Mouse (Mus musculus) c-Kit-positive CD71-negative TER-119-negative erythroid progenitor cells, embryonic 14.5 days (primary cell): ENCODE measurements at regions not wholly inside any gene's neighbourhood (a gene's known extent, or its start where the extent isn't known, plus 50 kb on each side); places are given as distances from the start of the nearest gene placed in this dataset.
"Not testable (repeated sequence)": the region's sequence is repeated elsewhere in the genome, so short reads cannot be mapped to it uniquely, and the experiment has no call there.

Experiments used
- DNase-seq: peaks from one replicate; pipeline ENCODE4 v3.0.0-alpha.2; 2013; ENCODE audit warnings: low read depth

DNA sequence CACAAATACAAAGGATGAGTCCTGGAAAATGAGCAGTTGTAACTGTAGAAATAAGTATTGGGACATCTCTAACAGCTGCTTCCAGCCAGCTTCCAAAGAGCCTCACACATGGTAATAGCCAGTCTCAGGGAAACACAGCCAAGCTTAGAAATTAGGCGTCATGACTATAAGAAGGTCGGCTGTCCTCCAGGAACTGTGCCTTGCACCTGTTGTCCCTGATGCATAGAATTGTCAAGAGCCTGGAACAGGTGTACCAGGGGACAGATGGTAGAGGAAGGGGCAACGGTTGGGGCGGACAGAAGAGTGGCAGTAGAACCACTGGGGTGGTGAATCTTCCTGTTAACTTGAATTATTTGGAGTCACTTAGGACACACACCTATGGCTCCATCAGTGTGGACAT lies 162.1 kb downstream of the Trib2 start:
- DNase-seq = no peak

DNA sequence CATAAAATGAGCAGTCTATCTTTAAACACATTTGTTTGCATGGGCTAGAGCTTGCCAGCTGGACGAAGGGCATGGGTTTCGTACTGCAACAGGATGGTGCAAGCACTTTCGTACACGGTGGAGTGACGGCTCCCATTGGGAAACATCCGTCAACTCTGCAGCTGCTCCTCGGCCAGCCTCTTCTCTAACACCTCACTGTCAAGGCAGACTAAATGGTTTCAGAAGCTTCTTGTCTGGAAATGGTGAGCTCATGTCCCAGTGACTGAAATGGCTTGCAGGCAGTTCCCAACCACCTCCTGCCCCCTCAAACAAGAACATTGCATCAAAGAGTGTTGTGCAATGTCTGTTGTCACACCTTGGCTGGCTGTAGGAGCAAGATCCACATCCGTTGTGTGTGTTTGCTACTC lies 163.4 kb downstream of the Trib2 start:
- no peak for DNase-seq

GRCm38 (mm10) chr12:15651293-15651692 lies 165.4 kb downstream of the Trib2 start:
- DNase-seq = no peak

- no peak for DNase-seq
These were observed 166.8 kb downstream of the Trib2 start for GRCm38 (mm10) chr12:15649906-15650305.

DNA sequence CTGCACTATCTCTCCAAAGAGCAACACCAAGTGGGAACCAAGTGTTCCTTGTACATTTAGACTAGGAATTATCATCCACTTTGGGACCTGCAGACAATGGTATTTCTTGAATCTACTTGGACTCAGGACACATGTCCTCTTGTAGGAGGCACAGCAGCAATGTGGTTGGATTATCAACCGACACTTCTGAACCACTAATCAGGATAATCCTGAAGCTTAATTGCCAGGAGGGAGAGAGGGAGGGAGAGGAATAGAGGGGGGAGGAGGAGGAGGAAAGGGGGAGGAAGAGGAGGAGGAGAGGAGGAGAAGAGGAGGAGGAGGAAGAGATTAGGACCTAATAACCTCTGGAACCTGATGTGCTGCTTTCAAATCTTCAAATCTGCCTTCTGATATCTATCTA lies 167.5 kb downstream of the Trib2 start:
- DNase-seq = no peak

DNA sequence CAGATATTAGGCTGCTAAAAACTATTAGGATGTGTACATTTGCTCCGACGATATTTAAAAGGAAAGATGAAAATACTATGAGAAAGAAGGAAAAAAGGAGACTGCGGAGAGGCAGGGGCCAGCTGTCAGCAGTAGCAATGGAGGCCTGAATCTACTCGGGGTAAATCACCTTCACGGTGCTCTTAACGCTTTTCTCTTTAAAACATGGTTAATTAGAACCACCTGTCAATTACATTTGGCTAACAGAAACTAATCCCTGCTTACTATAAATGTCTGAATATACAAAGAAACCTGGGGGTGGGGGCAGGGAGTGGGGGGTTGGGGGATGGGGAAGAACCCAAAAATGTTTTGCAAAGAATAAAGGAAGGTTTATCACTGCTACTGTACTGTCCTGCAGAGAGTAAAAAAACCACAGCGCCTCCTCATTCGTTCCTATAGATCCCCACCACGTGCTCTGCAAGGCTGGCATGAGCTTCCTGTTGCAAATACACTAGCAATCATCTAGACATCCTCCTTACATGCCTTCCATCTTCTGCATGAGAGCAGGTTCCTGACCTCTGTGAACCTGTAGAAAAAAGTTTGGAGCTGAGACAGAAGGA lies 172.5 kb downstream of the Trib2 start:
- no peak for DNase-seq

- DNase-seq = no peak
These were observed 173.1 kb downstream of the Trib2 start for GRCm38 (mm10) chr12:15643669-15644068.

GRCm38 (mm10) chr12:15640320-15640719 lies 176.4 kb downstream of the Trib2 start:
- DNase-seq = no peak

- DNase-seq = no peak
These were observed 186.8 kb downstream of the Trib2 start for GRCm38 (mm10) chr12:15629971-15630370.

DNA sequence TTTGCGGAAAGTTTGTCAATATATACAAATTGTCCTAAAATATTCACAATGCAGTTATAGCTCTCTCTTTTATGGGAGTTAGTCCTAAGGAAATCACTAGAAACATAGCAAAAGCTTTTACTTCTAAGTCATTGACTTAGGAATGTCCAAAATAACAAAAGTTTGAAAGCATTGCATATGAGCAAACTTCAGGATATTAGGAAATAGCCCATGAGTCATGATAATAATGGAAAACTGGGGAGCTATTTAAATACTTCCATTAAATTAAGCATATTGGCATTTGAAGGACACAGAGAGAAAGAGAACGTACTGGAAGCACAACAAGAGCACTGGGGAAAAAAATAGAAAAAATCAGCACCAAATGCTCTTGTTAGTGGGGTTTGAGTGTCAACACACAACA lies 197.2 kb downstream of the Trib2 start:
- no peak for DNase-seq

- no peak for DNase-seq
These were observed 199.4 kb downstream of the Trib2 start for GRCm38 (mm10) chr12:15617312-15617711.

GRCm38 (mm10) chr12:15611847-15612580 lies 204.7 kb downstream of the Trib2 start:
- no peak for DNase-seq

- no peak for DNase-seq
These were observed 209.6 kb downstream of the Trib2 start for GRCm38 (mm10) chr12:15607091-15607490.

DNA sequence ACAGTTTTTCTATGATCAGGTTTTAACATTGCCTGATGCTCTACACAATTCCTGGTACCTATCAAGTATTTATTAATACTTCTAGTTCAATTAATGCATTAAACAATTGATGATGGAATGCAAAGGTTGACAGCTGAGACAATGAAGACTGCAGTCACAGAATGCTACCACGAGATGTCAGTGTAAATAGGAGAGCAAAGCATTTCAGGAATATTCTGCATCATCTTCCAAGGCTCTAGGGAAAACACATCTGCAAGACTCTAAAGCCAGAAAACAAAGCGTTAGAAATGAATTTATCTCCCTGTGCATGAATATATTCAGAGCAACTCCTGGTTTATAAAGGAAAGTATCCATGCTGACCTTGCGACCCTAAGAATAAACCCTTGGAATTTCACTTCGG lies 210.6 kb downstream of the Trib2 start:
- DNase-seq = no peak

- no peak for DNase-seq
These were observed 212.1 kb downstream of the Trib2 start for GRCm38 (mm10) chr12:15604630-15605029.

GRCm38 (mm10) chr12:15603885-15604284 lies 212.8 kb downstream of the Trib2 start:
- no peak for DNase-seq

DNA sequence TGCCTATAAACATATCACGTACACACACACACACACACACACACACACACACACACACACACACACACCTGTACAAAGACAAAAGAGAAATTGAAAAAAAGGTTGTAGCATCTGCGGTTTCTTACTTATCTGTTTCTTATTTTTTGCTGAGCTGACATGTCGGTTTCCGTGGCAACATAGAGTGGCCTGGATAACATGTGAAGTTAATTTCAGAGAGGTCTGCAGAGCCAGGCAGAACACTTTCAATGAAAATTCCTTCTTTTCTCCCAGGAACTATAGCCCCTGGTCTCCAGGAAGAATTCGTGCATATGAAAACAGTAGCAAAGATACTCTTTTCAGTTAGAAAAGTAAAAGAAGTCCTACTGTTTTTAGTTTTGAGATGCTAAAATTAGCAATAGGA lies 213.4 kb downstream of the Trib2 start:
- no peak for DNase-seq

GRCm38 (mm10) chr12:15594704-15595103 lies 222.0 kb downstream of the Trib2 start:
- DNase-seq = no peak

DNA sequence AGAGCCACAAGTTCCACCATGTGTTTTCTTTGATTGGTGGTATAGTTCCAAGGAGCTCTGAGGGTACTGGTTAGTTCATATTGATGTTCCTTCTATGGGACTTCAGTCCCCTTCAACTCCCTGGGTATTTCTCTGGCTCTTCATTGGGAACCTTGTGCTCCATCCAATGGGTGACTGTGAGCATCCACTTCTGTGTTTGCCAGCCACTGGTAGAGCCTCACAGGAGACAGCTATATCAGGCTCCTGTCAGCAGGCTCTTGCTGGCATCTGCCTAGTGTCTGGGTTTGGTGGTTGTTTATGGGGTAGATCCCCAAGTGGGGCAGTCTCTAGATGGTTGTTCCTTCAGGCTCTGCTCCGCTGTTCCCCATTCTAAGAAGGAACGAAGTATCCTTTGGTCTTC lies 228.9 kb downstream of the Trib2 start:
- not testable (repeated sequence) for DNase-seq

- DNase-seq = no peak
These were observed 229.8 kb downstream of the Trib2 start for GRCm38 (mm10) chr12:15586706-15587442.

DNA sequence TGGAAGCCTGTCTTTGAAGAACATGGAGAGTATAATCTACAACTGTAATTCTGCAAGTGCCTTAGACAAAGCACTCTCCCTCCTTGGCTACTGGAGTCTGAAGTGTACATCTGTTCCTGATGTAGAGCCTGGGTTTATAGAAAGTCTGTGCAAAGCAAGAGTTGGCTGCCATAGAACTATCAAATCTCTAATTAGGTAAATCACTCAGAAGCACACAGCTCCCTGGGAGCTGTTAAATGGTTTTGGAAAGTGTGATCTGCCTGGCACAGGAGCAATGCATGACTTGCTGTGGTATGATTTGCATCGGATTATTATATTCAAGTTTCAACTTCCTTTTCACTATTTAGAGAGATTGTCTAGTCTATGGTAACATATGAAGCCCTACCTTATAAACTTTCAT lies 230.9 kb downstream of the Trib2 start:
- DNase-seq = no peak

DNA sequence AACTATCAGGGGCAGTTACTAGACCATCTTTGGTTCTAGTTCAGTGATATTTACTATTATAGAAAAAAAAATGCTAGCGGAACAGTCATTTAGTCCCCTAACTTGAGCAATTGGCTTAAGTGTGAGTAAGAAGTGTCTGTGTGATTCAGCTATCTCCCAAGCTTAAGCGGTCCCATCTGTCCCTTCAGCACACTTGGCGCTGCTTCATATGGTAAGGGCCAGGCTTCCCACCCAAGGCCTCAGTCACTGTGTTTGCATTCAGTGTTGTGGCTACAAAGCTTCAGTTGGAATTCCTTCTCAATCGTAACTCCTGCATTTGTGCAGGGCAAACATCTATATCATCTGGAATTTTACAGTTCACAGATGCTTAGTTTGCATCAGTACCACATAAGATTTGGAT lies 232.0 kb downstream of the Trib2 start:
- DNase-seq = no peak

DNA sequence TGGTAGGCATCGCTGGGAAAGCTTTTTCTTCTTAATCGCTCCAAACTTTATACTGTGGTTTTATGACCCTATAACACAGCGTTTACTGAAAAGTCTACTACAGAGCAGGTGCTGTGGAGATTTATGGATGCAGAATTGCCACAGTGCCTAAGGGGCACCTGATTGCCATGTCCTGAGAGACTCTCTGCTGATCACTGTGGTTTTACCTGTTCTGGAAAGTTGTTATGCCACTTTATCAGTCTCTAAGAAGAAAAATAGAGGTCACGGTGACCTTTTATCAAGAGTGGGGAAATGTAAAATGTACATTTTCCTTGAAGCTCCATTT lies 250.0 kb downstream of the Trib2 start:
- DNase-seq = no peak
